Mouse (Mus musculus) forebrain, embryonic 13.5 days (tissue): ENCODE data around the gene Rab11fip4. TPM values are rescaled to one million over a fixed set of nuclear protein-coding genes. Genes with fewer than 3 reads are reported as not detected.
A peak's percentile ranks its signal among the peaks of the same experiment; 100 is the strongest.

Experiments used
- ATAC-seq: fragments of 200-750 bp; cut with Nextera tagmentation; 2 replicates; pipeline ENCODE4 v1.8.0; 2017
- H3K27ac ChIP-seq: fragments of 300-500 bp; sonication (generic); 2 replicates; pipeline ENCODE4 v1.5.1; 2015; ENCODE audit warnings: inconsistent platforms, mild to moderate bottlenecking, moderate library complexity
- H3K27me3 ChIP-seq: fragments of 300-500 bp; sonication (generic); 2 replicates; pipeline ENCODE4 v1.6.1; 2015; ENCODE audit warnings: mild to moderate bottlenecking, inconsistent platforms
- H3K36me3 ChIP-seq: fragments of 300-500 bp; sonication (generic); 2 replicates; pipeline ENCODE4 v1.6.1; 2015; ENCODE audit warnings: mild to moderate bottlenecking, inconsistent platforms; ENCODE audit not compliant: poor library complexity, severe bottlenecking
- H3K4me1 ChIP-seq: fragments of 300-500 bp; sonication (generic); 2 replicates; pipeline ENCODE4 v1.6.1; 2015; ENCODE audit warnings: inconsistent platforms
- H3K4me2 ChIP-seq: fragments of 300-500 bp; sonication (generic); 2 replicates; pipeline ENCODE4 v1.6.1; 2015; ENCODE audit warnings: inconsistent platforms, mild to moderate bottlenecking, moderate library complexity
- H3K4me3 ChIP-seq: fragments of 300-500 bp; sonication (generic); 2 replicates; pipeline ENCODE4 v1.5.1; 2015; ENCODE audit warnings: mild to moderate bottlenecking, inconsistent platforms
- H3K9ac ChIP-seq: fragments of 300-500 bp; sonication (generic); 2 replicates; pipeline ENCODE4 v1.6.1; 2015; ENCODE audit warnings: mild to moderate bottlenecking, inconsistent platforms
- H3K9me3 ChIP-seq: fragments of 300-500 bp; sonication (generic); replicated peaks from 2 replicates; pipeline ENCODE4 v1.6.1; 2016; ENCODE audit warnings: inconsistent platforms
- WGBS: fragments of 180-500 bp; shearing (Covaris S2); methylation state at CpG from one replicate; pipeline ENCODE4 v1.1.7; 2015; 5-methylcytosine and 5-hydroxymethylcytosine counted together
- polyA plus RNA-seq: library from polyadenylated mRNA; unstranded; fragments of >200 nt; fragmentation: Nextera tagmentation; extraction: Ambion mirVana; gene quantifications from 2 replicates; pipeline ENCODE4 v1.2.1, GENCODE M21; 2015

The Rab11fip4 gene
- polyA plus RNA-seq, 1 experiment from 2014 or later, result 16.2 TPM

GRCm38 (mm10) chr11:79623029-79623428 lies 32.0 kb downstream of the Rab11fip4 start:
- no peak overlapping the region for H3K4me3 ChIP-seq
- H3K27me3 ChIP-seq, result no peaks in the 10 kb centered on the region
- H3K4me1 ChIP-seq, result no peaks in the 10 kb centered on the region
- H3K36me3 ChIP-seq, result peaks cover 24% of the 10 kb centered on the region
- H3K27ac ChIP-seq, result no peak overlapping the region
- no peak overlapping the region for H3K4me2 ChIP-seq
- H3K9ac ChIP-seq, result no peak overlapping the region
- no peak for ATAC-seq
- no peaks in the 10 kb centered on the region for H3K9me3 ChIP-seq
- 90% methylated on average over 5 of the region's 5 CpGs for WGBS

DNA sequence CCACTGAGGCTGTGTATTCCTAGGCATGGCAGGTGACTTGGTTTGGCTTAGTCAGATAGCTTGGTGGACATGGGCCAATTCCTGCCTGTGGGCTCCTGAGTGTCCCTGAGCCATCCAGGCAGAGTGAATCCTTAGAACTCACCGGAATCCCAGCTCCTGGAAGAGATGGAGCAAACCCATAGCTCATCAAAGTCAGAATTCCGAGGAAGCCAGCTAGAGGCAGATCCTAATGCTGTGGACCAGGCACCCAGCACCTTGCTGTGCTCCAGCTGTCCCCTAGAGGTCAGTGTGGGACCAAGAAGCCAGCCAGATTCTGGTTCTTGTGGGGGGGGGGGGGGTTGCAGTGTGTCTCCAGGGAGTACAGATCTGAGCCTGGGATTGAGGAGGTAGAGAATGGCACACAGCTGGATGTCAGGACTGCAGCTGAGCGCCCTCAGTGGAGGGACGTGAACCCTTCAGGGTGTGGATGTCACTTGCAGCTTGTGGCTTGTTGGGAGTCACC lies 33.8 kb downstream of the Rab11fip4 start:
- ATAC-seq, result peak; percentile 33; the same call in 1 of the 2 replicates
- Histone ChIP-seq H3K27me3 (no peaks in the 10 kb centered on the region), H3K27ac (no peak overlapping the region), H3K4me3 (no peak overlapping the region), H3K4me2 (no peak overlapping the region), H3K9ac (no peak overlapping the region), H3K36me3 (peaks cover 24% of the 10 kb centered on the region), H3K4me1 (no peaks in the 10 kb centered on the region), H3K9me3 (no peaks in the 10 kb centered on the region)
- WGBS, result 27% methylated on average over 4 of the region's 4 CpGs

- no peaks in the 10 kb centered on the region for H3K27me3 ChIP-seq
- no peak overlapping the region for H3K4me2 ChIP-seq
- H3K36me3 ChIP-seq, result peaks cover 7% of the 10 kb centered on the region; the same call in 1 of the 2 replicates
- 74% methylated on average over 3 of the region's 3 CpGs for WGBS
- H3K9ac ChIP-seq, result no peak overlapping the region
- no peak overlapping the region for H3K4me3 ChIP-seq
- H3K27ac ChIP-seq, result no peak overlapping the region
- H3K4me1 ChIP-seq, result no peaks in the 10 kb centered on the region
- H3K9me3 ChIP-seq, result no peaks in the 10 kb centered on the region
- ATAC-seq, result no peak
These were observed 37.7 kb downstream of the Rab11fip4 start for GRCm38 (mm10) chr11:79628716-79629115.

GRCm38 (mm10) chr11:79629752-79630374 lies 38.9 kb downstream of the Rab11fip4 start:
- WGBS, result 78% methylated on average over 7 of the region's 7 CpGs
- no peak overlapping the region for H3K27ac ChIP-seq
- H3K36me3 ChIP-seq, result peaks cover 7% of the 10 kb centered on the region; the same call in 1 of the 2 replicates
- no peaks in the 10 kb centered on the region for H3K4me1 ChIP-seq
- H3K9me3 ChIP-seq, result no peaks in the 10 kb centered on the region
- ATAC-seq, result no peak
- H3K4me2 ChIP-seq, result no peak overlapping the region
- no peaks in the 10 kb centered on the region for H3K27me3 ChIP-seq
- H3K4me3 ChIP-seq, result no peak overlapping the region
- H3K9ac ChIP-seq, result no peak overlapping the region

DNA sequence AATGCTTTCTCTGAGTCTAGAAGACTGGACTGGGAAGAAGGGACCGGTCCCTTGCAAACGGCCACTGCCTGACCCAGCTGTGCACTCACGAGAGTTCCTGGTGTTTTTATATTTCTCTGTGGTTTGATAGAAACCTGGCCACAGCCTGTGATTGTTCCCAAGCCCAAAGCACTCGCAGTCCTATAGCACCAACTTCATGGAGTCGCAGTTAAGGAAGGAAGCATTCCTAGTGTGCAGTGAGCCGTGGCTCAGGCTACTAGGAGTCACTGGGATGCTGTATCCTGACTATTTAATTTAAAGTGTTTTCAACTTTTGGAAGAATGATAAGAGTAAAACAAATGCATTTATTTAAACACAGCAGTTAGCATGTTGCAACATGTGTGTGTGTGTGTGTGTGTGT lies 39.5 kb downstream of the Rab11fip4 start:
- 30% methylated on average over 6 of the region's 6 CpGs for WGBS
- Histone ChIP-seq H3K9me3 (no peaks in the 10 kb centered on the region), H3K4me1 (no peaks in the 10 kb centered on the region), H3K4me2 (no peak overlapping the region), H3K27me3 (no peaks in the 10 kb centered on the region), H3K27ac (no peak overlapping the region), H3K9ac (no peak overlapping the region), H3K36me3 (peaks cover 7% of the 10 kb centered on the region; the same call in 1 of the 2 replicates), H3K4me3 (no peak overlapping the region)
- ATAC-seq, result no peak

GRCm38 (mm10) chr11:79633366-79633765 lies 42.4 kb downstream of the Rab11fip4 start:
- no peak for ATAC-seq
- Histone ChIP-seq H3K4me3 (no peak overlapping the region), H3K9me3 (no peaks in the 10 kb centered on the region), H3K9ac (no peak overlapping the region), H3K36me3 (peaks cover 7% of the 10 kb centered on the region; the same call in 1 of the 2 replicates), H3K4me2 (no peak overlapping the region), H3K27ac (no peak overlapping the region), H3K27me3 (no peaks in the 10 kb centered on the region), H3K4me1 (no peaks in the 10 kb centered on the region)
- 86% methylated on average over 8 of the region's 8 CpGs for WGBS

- Histone ChIP-seq H3K9me3 (no peaks in the 10 kb centered on the region), H3K36me3 (peaks cover 7% of the 10 kb centered on the region; the same call in 1 of the 2 replicates), H3K4me3 (no peak overlapping the region), H3K4me1 (peaks cover 14% of the 10 kb centered on the region; the same call in 1 of the 2 replicates), H3K27ac (no peak overlapping the region), H3K9ac (no peak overlapping the region), H3K4me2 (no peak overlapping the region), H3K27me3 (no peaks in the 10 kb centered on the region)
- no peak for ATAC-seq
- WGBS, result 77% methylated on average over 6 of the region's 6 CpGs
These were observed 44.8 kb downstream of the Rab11fip4 start for GRCm38 (mm10) chr11:79635661-79636449.

GRCm38 (mm10) chr11:79636481-79636880 lies 45.5 kb downstream of the Rab11fip4 start:
- Histone ChIP-seq H3K4me3 (no peak overlapping the region), H3K9ac (no peak overlapping the region), H3K36me3 (peaks cover 7% of the 10 kb centered on the region; the same call in 1 of the 2 replicates), H3K4me2 (no peak overlapping the region), H3K27ac (no peak overlapping the region), H3K9me3 (no peaks in the 10 kb centered on the region), H3K27me3 (no peaks in the 10 kb centered on the region), H3K4me1 (peaks cover 17% of the 10 kb centered on the region; the same call in 1 of the 2 replicates)
- no peak for ATAC-seq
- WGBS, result 94% methylated on average over 1 of the region's 1 CpGs

- H3K36me3 ChIP-seq, result no peaks in the 10 kb centered on the region
- no peak overlapping the region for H3K9ac ChIP-seq
- H3K27me3 ChIP-seq, result no peaks in the 10 kb centered on the region
- no peak for ATAC-seq
- no peak overlapping the region for H3K4me2 ChIP-seq
- H3K27ac ChIP-seq, result no peak overlapping the region
- 49% methylated on average over 5 of the region's 5 CpGs for WGBS
- H3K4me3 ChIP-seq, result no peak overlapping the region
- no peaks in the 10 kb centered on the region for H3K9me3 ChIP-seq
- peaks cover 20% of the 10 kb centered on the region for H3K4me1 ChIP-seq
These were observed 47.7 kb downstream of the Rab11fip4 start for GRCm38 (mm10) chr11:79638691-79639090.

DNA sequence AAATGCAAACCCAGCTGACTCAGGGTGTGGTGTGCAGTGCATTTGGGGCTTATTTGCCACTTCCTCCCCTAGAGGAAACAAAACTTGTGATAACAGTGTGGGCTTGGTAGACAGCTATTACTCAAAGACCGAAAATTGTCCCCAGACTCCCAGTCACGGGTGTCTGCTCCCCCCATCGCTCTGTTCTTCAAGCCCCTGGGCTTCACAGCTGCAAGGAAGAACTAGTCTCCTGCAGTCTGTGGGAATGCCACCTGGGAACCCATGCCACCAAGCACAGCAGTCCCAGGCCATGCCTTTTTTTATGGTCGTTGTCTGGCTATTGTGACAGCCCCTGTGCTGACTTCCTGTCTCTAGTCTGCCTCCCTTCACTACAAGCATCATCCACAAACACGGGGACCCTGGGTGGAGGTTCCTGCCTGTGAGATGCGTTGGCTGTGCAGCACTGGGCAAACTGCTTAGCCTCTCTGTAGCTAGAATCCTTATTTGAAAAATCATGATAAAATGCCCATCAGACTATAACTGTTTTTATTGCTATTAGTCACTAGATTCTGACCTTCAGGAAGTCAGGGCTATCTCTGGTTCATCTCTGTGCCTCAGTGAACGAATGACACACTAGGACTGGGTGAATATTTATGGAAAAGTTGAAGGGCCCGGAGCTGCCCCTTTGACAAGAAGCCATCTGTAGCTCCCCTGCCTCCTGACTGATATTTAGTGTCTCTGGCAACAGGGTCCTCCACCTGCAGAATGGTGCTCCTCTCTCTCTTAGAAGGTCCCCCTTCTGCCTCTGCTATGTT lies 50.1 kb downstream of the Rab11fip4 start:
- Histone ChIP-seq H3K9ac (no peak overlapping the region), H3K27ac (0 out of 2 replicates have a peak overlapping the region, but pooled peaks have one; percentile 14), H3K4me1 (peaks cover 43% of the 10 kb centered on the region), H3K36me3 (no peaks in the 10 kb centered on the region), H3K9me3 (no peaks in the 10 kb centered on the region), H3K4me2 (no peak overlapping the region), H3K4me3 (no peak overlapping the region), H3K27me3 (no peaks in the 10 kb centered on the region)
- ATAC-seq, result no peak
- WGBS, result 74% methylated on average over 8 of the region's 8 CpGs

GRCm38 (mm10) chr11:79643730-79644129 lies 52.7 kb downstream of the Rab11fip4 start:
- no peak overlapping the region for H3K4me3 ChIP-seq
- H3K27me3 ChIP-seq, result no peaks in the 10 kb centered on the region
- no peak overlapping the region for H3K4me2 ChIP-seq
- WGBS, result 76% methylated on average over 9 of the region's 9 CpGs
- H3K4me1 ChIP-seq, result peaks cover 64% of the 10 kb centered on the region
- no peak overlapping the region for H3K9ac ChIP-seq
- H3K36me3 ChIP-seq, result no peaks in the 10 kb centered on the region
- no peaks in the 10 kb centered on the region for H3K9me3 ChIP-seq
- no peak overlapping the region for H3K27ac ChIP-seq
- no peak for ATAC-seq
